Mouse (Mus musculus): Measurements from ENCODE around the gene Cwh43.
"Not testable (repeated sequence)": the region's sequence is repeated elsewhere in the genome, so short reads cannot be mapped to it uniquely, and the experiment has no call there.

Cwh43 gene

DNA sequence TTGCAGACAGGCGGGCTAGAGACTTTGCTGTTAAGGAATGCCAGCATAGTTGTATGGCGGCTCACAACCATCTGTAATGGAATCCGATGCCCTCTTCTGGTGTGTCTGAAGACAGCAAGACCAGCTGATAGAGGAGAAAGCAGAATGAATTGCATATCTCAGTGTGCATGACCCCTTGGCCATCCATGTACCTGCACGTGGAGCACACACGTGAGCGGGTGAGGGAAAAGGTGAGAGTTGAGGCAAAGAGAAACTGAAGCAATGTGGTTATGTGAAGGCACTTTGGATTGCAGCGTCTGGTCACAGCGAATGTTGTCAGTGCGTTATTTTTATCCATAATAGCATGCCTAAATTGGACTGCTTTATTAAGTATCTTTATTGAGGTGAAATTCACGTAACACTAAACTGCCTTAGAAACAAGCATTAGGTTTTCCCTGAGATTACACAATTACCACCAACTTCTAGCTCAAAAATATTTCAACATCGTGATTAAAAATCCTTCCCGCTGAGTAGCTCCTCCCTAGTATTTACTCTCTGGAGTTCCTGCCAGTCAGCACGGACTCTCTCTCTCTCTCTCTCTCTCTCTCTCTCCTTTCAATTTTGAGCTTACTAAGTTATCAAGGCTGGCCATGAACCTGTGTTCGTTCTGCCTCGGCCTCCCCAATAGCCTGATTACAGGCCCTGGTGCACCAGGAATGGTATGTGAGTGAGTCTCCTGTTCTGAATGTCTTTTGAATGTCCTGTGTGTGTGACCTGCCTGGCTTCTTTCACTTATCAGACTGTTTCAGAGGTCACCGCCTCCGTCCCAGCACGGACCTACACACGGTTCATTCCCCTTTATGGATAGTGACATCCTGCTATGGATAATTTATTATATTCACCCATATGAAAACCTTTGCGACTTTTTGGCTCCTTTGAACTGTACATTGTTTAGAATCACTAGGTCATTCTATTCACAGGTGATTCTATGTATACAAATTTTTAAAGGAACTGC lies 68.8 kb downstream of the Cwh43 start:
- DNase-seq (ENCODE audit: low spot score in 2 of 2), result no peak

DNA sequence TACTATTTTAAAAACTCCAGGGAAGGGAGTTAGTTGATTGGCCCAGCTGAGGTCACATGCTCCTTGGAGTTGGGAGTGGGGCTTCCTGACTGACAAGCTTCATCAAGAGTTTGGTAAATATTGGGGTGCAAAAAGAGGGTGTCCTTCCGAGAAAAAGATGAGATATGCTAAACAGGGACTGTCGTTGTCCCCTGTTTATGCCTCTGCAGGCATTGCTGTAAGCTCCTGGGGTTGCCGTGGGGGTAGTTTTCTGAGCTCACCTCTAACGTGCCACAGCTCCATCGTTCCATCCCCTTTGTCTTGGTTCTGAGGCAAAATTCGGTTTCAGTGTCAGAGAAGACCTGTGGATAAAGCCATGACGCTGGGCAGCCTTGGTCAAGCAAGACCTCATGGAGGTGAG lies 74.8 kb downstream of the Cwh43 start, which contains the start of gene Dcun1d4:
Gene Dcun1d4 (plus strand): TSS at position 301 of the 400 bp plus-strand sequence.
- no peak for DNase-seq (ENCODE audit: low spot score in 2 of 2)

DNA sequence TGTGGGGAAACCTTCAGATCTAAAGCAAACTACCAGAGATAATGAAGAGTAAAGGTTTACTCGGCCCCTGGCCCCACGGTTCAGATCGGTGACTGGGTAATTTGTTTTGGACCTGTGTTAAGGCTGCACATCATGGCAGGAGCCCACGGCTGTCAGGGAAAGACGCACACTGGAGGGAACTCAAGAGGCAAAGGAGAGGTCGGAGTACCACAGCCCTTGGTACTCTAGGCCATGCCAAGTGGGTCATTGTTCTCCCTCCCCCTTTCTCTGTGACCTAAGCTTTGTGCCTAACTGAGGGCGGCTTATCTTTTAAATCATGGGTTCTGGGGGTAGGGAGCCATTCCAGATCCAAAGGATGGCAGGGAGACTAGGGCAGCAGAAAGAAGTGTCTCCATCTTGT lies 75.5 kb downstream of the Cwh43 start:
- DNase-seq (ENCODE audit: low spot score in 2 of 2), result no peak

DNA sequence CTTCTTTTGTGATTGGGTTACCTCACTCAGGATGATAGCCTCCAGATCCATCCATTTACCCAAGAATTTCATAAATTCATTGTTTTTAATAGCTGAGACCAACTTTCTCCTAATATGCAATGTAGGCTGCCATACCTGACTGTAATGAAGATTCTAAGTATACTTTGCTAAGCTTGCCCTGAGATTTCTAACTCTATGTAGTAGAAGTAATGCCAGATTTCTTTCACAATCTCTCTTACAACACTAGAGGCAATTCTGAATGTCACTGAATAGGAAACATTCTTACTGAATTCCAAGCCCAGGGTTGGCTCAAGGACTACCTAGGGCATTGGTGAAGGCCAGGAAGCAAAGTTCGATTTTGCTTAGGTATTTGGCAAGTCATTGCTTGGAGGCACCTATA lies 76.5 kb downstream of the Cwh43 start:
- not testable (repeated sequence) for DNase-seq (ENCODE audit: low spot score in 2 of 2)

DNA sequence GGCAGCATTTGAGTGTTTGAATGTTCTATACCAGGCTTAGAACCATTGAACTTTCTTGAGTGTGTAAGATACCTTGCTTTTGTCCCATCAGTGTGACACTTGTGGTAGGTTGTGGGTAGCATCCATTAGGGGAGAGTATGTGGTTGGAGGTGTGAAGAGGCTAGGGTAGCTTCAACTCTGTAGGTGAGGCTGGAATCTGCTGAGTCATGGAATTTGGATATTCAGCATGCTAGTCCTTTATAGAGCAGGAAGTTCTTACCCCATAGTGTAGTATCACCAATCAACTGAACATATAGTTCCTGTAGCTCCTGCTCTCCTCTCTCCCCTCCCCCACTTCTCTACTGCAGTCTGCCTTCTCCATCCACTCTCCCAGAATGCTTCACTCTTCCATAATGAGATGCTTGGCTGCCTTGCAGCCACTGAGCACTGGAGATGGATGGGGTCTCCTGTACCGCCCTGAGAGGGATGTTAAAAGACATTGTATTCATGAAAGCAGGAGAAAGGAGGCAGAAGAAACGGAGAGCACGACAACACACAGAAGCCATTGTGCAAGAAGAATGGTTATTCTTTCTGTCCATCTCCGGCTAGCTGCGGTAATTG lies 78.2 kb downstream of the Cwh43 start:
- no peak for DNase-seq (ENCODE audit: low spot score in 2 of 2)

DNA sequence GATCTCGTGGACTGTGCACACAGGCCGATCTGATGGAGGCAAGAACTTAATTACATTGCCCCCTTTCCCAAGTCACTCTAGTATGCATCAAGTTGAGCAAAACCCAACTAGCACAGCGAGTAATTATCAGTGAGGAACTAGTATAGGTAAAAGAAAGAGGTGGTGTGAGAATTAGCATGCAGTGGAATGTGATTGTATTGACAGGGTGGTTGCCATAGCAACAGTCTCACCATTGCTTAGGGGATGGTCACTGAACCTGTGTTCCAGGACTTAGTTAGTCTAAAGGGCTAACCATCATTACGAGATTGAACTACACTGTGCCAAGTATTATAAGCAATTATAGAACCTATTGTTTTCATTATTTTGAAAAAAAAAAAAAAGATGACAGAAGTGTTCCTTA lies 80.6 kb downstream of the Cwh43 start:
- no peak for DNase-seq (ENCODE audit: low spot score in 2 of 2)

DNA sequence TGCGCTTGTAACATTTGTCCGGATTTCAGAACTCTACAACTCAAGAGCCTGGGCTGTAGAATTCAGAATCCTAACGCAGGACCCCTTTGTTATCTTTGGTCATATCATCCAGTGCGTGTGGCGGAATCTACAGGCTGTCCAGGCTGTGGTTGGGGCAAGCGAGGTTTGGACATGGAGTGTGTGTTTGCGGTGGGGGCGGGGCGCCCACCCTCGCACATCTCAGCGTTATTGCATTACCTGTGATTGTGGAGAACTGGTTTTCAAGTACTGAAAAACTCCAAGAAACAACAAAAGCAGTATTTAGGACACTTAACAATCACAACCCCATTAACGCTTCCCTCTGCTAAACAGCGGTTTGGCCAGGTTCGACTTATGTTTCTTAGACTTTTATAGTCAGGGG lies 84.0 kb downstream of the Cwh43 start:
- peak in 1 of 2 experiments; percentile 55 for DNase-seq (ENCODE audit: low spot score in 2 of 2)

DNA sequence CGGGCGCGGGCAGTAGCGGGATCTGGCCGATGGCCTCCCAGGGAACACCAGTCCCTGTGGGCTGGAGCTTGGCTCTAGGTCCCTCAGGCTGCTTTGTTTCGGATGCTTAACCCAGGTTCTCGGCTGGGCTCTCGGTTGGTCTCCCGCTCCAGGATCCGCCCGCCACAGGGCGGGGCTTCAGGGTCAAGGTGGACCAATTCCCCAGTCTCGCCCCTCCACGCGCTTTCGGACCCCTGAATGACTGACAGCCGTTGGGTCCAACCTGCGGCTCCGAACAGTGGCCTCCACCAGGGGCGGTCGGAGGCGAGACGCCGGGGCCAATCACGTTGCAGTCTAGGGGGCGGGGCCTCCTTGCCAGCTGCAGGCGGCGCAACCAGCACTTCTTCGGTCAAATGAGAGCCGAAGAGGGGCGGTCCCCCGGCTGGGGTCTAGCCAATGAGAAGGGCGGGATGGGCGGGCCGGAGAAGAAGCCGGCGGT lies 84.8 kb downstream of the Cwh43 start:
- DNase-seq (ENCODE audit: low spot score in 2 of 2), result peak; percentile 100

DNA sequence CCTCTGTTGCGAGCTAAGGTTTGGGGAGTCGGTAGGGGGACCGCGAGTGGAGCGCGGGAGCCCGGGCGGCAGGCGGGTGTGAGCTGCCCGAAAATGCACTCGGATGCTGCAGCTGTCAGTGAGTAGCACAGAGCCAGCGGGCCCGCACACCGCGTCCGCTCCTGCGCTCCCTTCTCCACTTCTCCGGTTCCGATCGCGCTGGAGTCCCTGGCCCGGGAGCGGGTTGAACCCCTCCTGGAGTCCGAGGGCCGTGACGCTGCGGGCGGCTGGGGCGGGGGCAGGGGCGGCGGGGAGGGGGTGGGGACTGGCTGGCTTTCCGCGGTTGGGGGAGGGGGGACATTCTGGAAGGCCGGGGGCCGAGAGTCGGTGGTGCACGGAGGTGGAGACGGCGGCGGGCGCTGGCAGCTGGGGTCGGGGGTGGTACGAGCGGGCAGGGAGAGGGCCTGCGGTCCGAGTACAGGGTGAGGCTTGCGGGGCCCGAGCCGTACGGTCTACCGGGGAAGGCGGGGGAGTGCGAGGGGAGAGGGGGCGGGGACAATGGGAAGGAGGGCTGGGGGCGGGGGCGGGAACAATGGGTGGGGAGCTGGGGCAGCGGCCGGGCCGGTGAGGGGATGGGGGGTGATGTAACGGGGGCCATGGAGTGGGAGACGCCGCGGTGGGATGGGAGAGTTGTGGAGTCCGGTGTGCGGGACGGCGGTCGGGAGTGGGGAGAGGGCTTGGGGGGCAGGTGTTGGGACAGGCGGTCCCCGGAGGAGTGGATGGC lies 85.4 kb downstream of the Cwh43 start:
- no peak for DNase-seq (ENCODE audit: low spot score in 2 of 2)

DNA sequence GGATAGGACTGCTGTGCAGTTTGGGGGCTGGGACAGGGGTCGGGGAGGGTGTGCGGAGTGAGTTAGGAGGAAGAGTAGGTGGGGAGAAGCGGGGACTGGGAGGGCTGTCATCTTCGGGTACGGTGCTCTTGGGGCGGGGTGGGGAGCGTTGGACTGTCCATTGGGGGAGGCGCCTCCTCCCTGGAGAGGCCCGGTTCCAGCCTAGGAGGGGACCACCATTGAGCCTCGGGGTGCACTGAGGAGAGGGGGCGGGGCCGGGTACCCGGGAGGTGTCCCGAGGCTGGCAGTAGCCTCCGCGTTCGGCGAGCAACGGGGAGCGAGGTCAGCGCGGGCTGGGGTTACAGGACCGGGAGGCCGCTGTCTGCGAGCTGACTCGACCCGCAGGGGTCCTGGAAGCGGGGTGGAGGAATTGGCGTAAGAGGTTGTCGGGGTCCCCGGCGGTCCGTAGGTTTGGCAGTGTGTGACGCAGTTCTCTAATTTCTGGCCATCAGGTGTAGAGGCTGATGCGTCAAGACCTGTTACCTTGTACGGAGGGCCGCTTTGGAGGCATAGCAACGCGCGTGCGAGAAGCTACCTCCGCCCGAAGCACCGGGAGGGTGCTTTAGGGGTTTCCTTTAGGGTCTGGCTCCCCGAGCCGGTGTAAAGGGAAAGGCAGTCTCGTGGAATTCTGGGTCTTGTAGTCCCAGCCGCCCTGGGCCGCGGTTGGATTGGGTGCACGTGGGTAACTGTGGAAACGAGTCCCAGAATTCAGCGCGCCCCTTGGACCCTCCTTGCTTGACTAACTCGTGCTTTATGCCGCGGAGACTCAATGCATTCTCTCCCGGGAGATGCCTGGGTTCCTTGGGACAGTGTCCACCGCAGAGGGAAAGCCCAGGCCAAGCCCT lies 86.2 kb downstream of the Cwh43 start:
- peak; percentile 95 to 97 for DNase-seq (ENCODE audit: low spot score in 2 of 2)

DNA sequence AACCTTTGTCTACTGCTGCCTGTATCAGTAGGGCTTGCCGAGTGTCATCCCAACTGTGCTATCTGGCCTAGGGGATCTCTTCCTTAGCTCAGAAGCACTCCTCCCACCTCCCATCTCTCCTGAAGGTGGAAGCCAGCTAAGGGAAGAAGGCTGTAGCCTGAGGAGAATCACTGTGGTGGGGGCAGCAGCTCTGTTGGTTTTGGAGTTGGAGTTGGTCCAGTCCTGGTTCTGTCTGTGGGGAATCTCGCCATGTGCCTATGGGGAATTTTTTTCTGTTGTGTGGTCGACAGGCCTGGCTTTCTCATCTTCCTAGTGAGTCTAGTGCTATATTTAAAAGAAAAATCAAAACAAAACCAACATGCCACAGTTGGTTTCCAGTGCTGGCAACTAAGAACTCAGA lies 91.5 kb downstream of the Cwh43 start:
- DNase-seq (ENCODE audit: low spot score in 2 of 2), result no peak

DNA sequence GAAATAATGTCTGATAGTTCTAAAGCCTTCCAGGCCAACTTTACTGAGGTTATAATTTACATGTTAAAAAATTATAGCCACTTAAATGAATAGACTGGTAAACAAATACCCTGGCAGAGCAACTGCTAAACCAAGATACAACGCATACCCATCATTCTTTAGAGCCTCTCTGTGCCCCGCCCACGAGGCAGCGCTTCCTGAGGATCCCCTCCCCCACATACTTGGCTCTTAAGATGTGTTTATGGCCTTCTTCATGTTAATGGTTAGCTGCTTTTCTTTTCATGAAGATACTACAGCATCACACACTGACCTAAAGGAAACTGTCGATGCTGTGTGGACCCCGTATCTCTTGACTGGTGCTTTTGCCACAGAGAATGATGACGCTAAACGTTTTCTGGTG lies 92.7 kb downstream of the Cwh43 start:
- no peak for DNase-seq (ENCODE audit: low spot score in 2 of 2)

DNA sequence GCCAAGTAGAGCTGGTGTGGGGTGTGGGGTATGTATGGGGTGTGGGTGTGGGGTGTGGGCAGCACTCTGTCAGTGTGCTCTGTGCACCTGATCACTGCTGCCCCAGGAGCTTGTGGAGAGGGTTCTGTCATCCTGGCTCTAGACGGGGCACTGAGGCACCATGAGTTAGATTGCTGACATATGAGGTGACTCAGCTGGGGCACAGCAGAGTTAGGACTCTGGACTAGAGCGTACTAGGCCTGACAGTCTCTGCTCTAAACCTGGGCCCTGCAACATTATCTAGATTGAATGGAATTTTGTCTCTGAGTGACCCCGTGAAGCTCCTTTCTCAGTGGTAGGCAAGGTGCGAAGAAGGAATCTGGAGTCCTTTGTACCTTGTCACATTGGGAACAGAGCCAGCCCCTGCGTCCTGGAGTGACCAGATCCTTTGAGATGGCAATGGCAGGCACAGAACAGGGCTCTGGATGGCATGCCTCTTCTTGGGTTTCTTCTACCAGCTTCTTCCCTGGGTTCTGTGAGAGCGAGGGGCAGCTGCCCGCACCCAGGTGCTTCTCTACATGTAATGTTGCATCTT lies 95.1 kb downstream of the Cwh43 start:
- DNase-seq (ENCODE audit: low spot score in 2 of 2), result no peak

DNA sequence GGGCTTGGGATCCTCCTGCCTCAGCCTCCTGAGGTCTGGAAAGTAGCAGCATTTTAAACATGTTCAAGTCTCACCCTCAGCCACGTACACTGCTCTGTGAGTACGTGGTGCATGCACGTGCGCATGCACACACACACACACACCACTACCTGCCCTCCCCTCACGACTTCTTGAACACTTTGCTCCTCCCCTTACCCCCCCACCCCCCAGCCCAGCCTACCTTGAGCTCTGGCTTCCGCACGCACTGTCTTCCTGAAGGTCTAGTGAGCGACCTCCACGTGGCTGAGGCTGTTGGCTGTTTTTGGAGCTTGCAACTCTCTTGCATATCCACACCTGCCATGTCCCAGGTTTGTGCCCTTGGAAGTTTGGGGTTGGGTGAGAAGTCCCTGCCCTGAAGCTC lies 96.5 kb downstream of the Cwh43 start:
- no peak for DNase-seq (ENCODE audit: low spot score in 2 of 2)

Data from right cerebral cortex, postnatal 10 days (tissue).